27 mouse cellular contexts compared by ENCODE assay signal in the genomic region with DNA sequence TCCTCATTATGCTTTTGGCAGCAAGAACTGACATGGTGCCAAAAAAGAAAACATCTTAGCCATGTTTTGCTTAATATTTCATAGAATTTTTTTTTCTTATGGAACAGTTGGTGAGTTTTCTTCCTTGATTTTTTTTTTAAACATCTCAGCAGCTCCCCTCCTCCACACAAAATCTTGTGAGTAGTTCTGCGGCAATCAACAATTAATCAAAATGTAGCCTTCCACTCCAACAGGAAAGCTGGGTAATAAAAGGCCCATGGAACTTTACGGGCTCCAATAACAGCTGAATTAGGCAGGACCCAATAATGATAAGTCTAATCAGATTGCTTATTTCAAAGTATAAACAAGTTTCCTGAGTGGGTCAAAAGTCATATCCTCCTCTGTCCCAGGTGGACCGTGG.
DNase-seq lines count a peak whose midpoint lies in the region; ATAC-seq and TF ChIP-seq lines count a peak whose summit lies in the region.
"Had no signal": no experiment of that assay in that cellular context is flagged by ENCODE, and none has a peak within 500 bp of the region (broad histone marks: within the 10 kb centered on the region; RNA-seq: fewer than 3 reads in every experiment).

No protein-coding gene starts in this region.

- H3K27me3 ChIP-seq in forebrain, embryonic 14.5 days (replicated peaks; ENCODE audit: control insufficient read depth, insufficient read depth, low read length), result no peaks in the 10 kb centered on the region
- H3K27me3 ChIP-seq in forebrain, embryonic 16.5 days (replicated peaks; ENCODE audit: control insufficient read depth, insufficient read depth, low read length), result no peaks in the 10 kb centered on the region; the same call in 1 of the 2 replicates
- no peaks in the 10 kb centered on the region for H3K27me3 ChIP-seq in kidney, postnatal 0 days (ENCODE audit: insufficient read depth, low read length)
- H3K27me3 ChIP-seq in stomach, postnatal 0 days (ENCODE audit: control insufficient read depth, insufficient read depth, low read length), result no peaks in the 10 kb centered on the region
- H3K27me3 ChIP-seq: embryonic facial prominence, embryonic 13.5 days; forebrain, embryonic 12.5 days; heart, embryonic 12.5 days; heart, embryonic 15.5 days; Patski had no signal

- peak; percentile 46 for DNase-seq in forebrain, embryonic 14.5 days (ENCODE audit: low spot score)
- DNase-seq in kidney, postnatal 0 days (ENCODE audit: low spot score), result peak; percentile 55
- no peak for DNase-seq in kidney, adult 8-10 months
- peak; percentile 26 for DNase-seq in Muller cell, postnatal 12 days (ENCODE audit: inconsistent ontology term)
- no peak for DNase-seq in stomach, postnatal 0 days (ENCODE audit: low spot score)
- DNase-seq: adrenal gland, postnatal 10 days; adrenal gland, postnatal 36 days; cerebellum, adult 11-12 months; cerebellum, adult 8-10 months; cerebellum, postnatal 10 days; cerebellum, postnatal 36 days; embryo, embryonic 11 days; forebrain, postnatal 0 days; gastrocnemius, adult 2 months; gastrocnemius, postnatal 14 days; heart, adult 11 months; heart, postnatal 14 days; heart, postnatal 4 days had no signal

- H3K4me3 ChIP-seq in forebrain, embryonic 14.5 days (ENCODE audit: low read depth, low read length), result no peak overlapping the region
- no peak overlapping the region for H3K4me3 ChIP-seq in forebrain, embryonic 16.5 days (replicated peaks; ENCODE audit: low read length)
- H3K4me3 ChIP-seq in kidney, postnatal 0 days (replicated peaks; ENCODE audit: low read depth, low read length), result no peak overlapping the region
- no peak overlapping the region for H3K4me3 ChIP-seq in stomach, postnatal 0 days (ENCODE audit: low read depth, low read length)
- H3K4me3 ChIP-seq: embryonic facial prominence, embryonic 10.5 days; embryonic facial prominence, embryonic 13.5 days; erythroblast, embryonic 14.5 days; forebrain, embryonic 12.5 days; gastrocnemius, adult 2 months; heart, embryonic 12.5 days; heart, embryonic 15.5 days had no signal

- WGBS in forebrain, embryonic 14.5 days, result 81% methylated on average over 3 of the region's 3 CpGs
- WGBS in forebrain, embryonic 16.5 days, result 60% methylated on average over 3 of the region's 3 CpGs
- WGBS in kidney, postnatal 0 days, result 20% methylated on average over 3 of the region's 3 CpGs
- WGBS in stomach, postnatal 0 days, result 26% methylated on average over 3 of the region's 3 CpGs

- TF ChIP-seq EP300 in stomach, postnatal 0 days (optimal IDR thresholded peaks at IDR 0.05), result no peak

- no peak for TF ChIP-seq CTCF in kidney, postnatal 0 days (IDR thresholded peaks at IDR 0.05; ENCODE audit: low read depth)
- no peak for TF ChIP-seq CTCF in stomach, postnatal 0 days (IDR thresholded peaks at IDR 0.05; ENCODE audit: low read depth)

- no peak overlapping the region for H3K9ac ChIP-seq in forebrain, embryonic 14.5 days (ENCODE audit: low read length)
- H3K9ac ChIP-seq in forebrain, embryonic 16.5 days (replicated peaks; ENCODE audit: low read depth, low read length), result no peak overlapping the region
- no peak overlapping the region for H3K9ac ChIP-seq in kidney, postnatal 0 days (ENCODE audit: low read depth, low read length)
- no peak overlapping the region for H3K9ac ChIP-seq in stomach, postnatal 0 days (ENCODE audit: low read length)
- H3K9ac ChIP-seq: embryonic facial prominence, embryonic 13.5 days; forebrain, embryonic 12.5 days; forebrain, postnatal 0 days; heart, embryonic 12.5 days; heart, embryonic 15.5 days; hindbrain, embryonic 14.5 days had no signal

- no peak overlapping the region for H3K27ac ChIP-seq in forebrain, embryonic 14.5 days (ENCODE audit: low read depth, low read length)
- H3K27ac ChIP-seq in forebrain, embryonic 16.5 days (ENCODE audit: low read length), result no peak overlapping the region
- H3K27ac ChIP-seq in kidney, postnatal 0 days, result no peak overlapping the region
- no peak overlapping the region for H3K27ac ChIP-seq in stomach, postnatal 0 days (replicated peaks)
- H3K27ac ChIP-seq: embryonic facial prominence, embryonic 10.5 days; embryonic facial prominence, embryonic 13.5 days; forebrain, embryonic 12.5 days; gastrocnemius, adult 2 months; heart, embryonic 15.5 days; hindbrain, embryonic 14.5 days had no signal

- no peaks in the 10 kb centered on the region for H3K4me1 ChIP-seq in forebrain, embryonic 14.5 days (ENCODE audit: control insufficient read depth, insufficient read depth, low read length)
- H3K4me1 ChIP-seq in forebrain, embryonic 16.5 days (replicated peaks; ENCODE audit: control insufficient read depth, insufficient read depth, low read length), result peaks cover 4% of the 10 kb centered on the region; the same call in 1 of the 2 replicates
- no peaks in the 10 kb centered on the region for H3K4me1 ChIP-seq in kidney, postnatal 0 days (replicated peaks; ENCODE audit: insufficient read depth, low read length)
- H3K4me1 ChIP-seq in stomach, postnatal 0 days (replicated peaks; ENCODE audit: control insufficient read depth, insufficient read depth), result no peaks in the 10 kb centered on the region
- H3K4me1 ChIP-seq: embryonic facial prominence, embryonic 13.5 days; forebrain, embryonic 12.5 days; heart, embryonic 12.5 days; heart, embryonic 15.5 days had no signal

- H3K36me3 ChIP-seq in forebrain, embryonic 14.5 days (ENCODE audit: control insufficient read depth, insufficient read depth, low read length), result no peaks in the 10 kb centered on the region
- H3K36me3 ChIP-seq in forebrain, embryonic 16.5 days (ENCODE audit: control insufficient read depth, insufficient read depth), result no peaks in the 10 kb centered on the region
- H3K36me3 ChIP-seq in kidney, postnatal 0 days (ENCODE audit: insufficient read depth, low read length), result no peaks in the 10 kb centered on the region
- no peaks in the 10 kb centered on the region for H3K36me3 ChIP-seq in stomach, postnatal 0 days (ENCODE audit: control insufficient read depth, insufficient read depth, low read length)
- H3K36me3 ChIP-seq: embryonic facial prominence, embryonic 10.5 days; embryonic facial prominence, embryonic 13.5 days; forebrain, embryonic 12.5 days; heart, embryonic 12.5 days; heart, embryonic 15.5 days had no signal

- no peak overlapping the region for H3K4me2 ChIP-seq in forebrain, embryonic 14.5 days (ENCODE audit: low read length)
- no peak overlapping the region for H3K4me2 ChIP-seq in forebrain, embryonic 16.5 days (ENCODE audit: low read length)
- H3K4me2 ChIP-seq in kidney, postnatal 0 days (ENCODE audit: low read length), result no peak overlapping the region
- H3K4me2 ChIP-seq in stomach, postnatal 0 days (replicated peaks; ENCODE audit: low read depth), result no peak overlapping the region
- H3K4me2 ChIP-seq: embryonic facial prominence, embryonic 13.5 days; forebrain, embryonic 12.5 days; heart, embryonic 12.5 days; heart, embryonic 15.5 days; hindbrain, embryonic 14.5 days had no signal

- H3K9me3 ChIP-seq in forebrain, embryonic 14.5 days (replicated peaks; ENCODE audit: control insufficient read depth, low read length), result no peaks in the 10 kb centered on the region
- no peaks in the 10 kb centered on the region for H3K9me3 ChIP-seq in forebrain, embryonic 16.5 days (ENCODE audit: control insufficient read depth, low read length)
- no peaks in the 10 kb centered on the region for H3K9me3 ChIP-seq in kidney, postnatal 0 days (replicated peaks; ENCODE audit: low read length)
- H3K9me3 ChIP-seq in stomach, postnatal 0 days (ENCODE audit: control insufficient read depth, low read length), result no peaks in the 10 kb centered on the region
- H3K9me3 ChIP-seq: embryonic facial prominence, embryonic 10.5 days; embryonic facial prominence, embryonic 13.5 days; forebrain, embryonic 12.5 days; heart, embryonic 12.5 days; heart, embryonic 15.5 days had no signal

- no peak for ATAC-seq in forebrain, embryonic 14.5 days
- ATAC-seq in forebrain, embryonic 16.5 days, result no peak
- no peak for ATAC-seq in kidney, postnatal 0 days (replicated peaks; ENCODE audit: low FRiP score, low read depth)
- no peak for ATAC-seq in stomach, postnatal 0 days (ENCODE audit: low FRiP score, low TSS enrichment)
- ATAC-seq: forebrain, postnatal 0 days; Patski had no signal

Comparison
In these comparisons a context has a peak if more than half of its experiments do, and no peak if none do; other contexts are left out.
1. DNase-seq: peak in forebrain, embryonic 14.5 days (single experiment), kidney, postnatal 0 days (single experiment) and Muller cell, postnatal 12 days (single experiment); none in kidney, adult 8-10 months (0 of 2) and stomach, postnatal 0 days (single experiment).